Mouse (Mus musculus) midbrain, embryonic 16.5 days (tissue): ENCODE data around the gene Tekt1. TPM values are rescaled to one million over a fixed set of nuclear protein-coding genes. Genes with fewer than 3 reads are reported as not detected.

Experiments
- ATAC-seq: fragments of 200-750 bp; cut with Nextera tagmentation; 2 replicates; pipeline ENCODE4 v1.8.0; 2017; ENCODE audit warnings: moderate TSS enrichment
- H3K27ac ChIP-seq: fragments of 300-500 bp; sonication (generic); 2 replicates; pipeline ENCODE4 v1.5.1; 2014; ENCODE audit warnings: mild to moderate bottlenecking, low read length, mixed read lengths
- H3K27me3 ChIP-seq: fragments of 300-500 bp; sonication (generic); 2 replicates; pipeline ENCODE4 v1.6.1; 2014; ENCODE audit warnings: low read depth, low read length, mixed read lengths; ENCODE audit not compliant: control insufficient read depth, insufficient read depth
- H3K36me3 ChIP-seq: fragments of 300-500 bp; sonication (generic); 2 replicates; pipeline ENCODE4 v1.6.1; 2014; ENCODE audit warnings: mild to moderate bottlenecking, low read length, moderate library complexity, mixed read lengths; ENCODE audit not compliant: control insufficient read depth, insufficient read depth
- H3K4me1 ChIP-seq: fragments of 300-500 bp; sonication (generic); 2 replicates; pipeline ENCODE4 v1.6.1; 2014; ENCODE audit warnings: mild to moderate bottlenecking, low read length, mixed read lengths; ENCODE audit not compliant: control insufficient read depth, insufficient read depth
- H3K4me2 ChIP-seq: fragments of 300-500 bp; sonication (generic); 2 replicates; pipeline ENCODE4 v1.6.1; 2014; ENCODE audit warnings: mild to moderate bottlenecking, low read length, mixed read lengths
- H3K4me3 ChIP-seq: fragments of 300-500 bp; sonication (generic); 2 replicates; pipeline ENCODE4 v1.5.1; 2014; ENCODE audit warnings: low read depth, mild to moderate bottlenecking, low read length, moderate library complexity, mixed read lengths
- H3K9ac ChIP-seq: fragments of 300-500 bp; sonication (generic); 2 replicates; pipeline ENCODE4 v1.6.1; 2014; ENCODE audit warnings: low read depth, low read length, mixed read lengths
- H3K9me3 ChIP-seq: fragments of 300-500 bp; sonication (generic); replicated peaks from 2 replicates; pipeline ENCODE4 v1.6.1; 2014; ENCODE audit warnings: mild to moderate bottlenecking, low read length, mixed read lengths; ENCODE audit not compliant: control insufficient read depth, poor library complexity, severe bottlenecking
- WGBS: fragments of 180-500 bp; shearing (Covaris S2); extraction: QIAGEN DNeasy Blood & Tissue Kit; methylation state at CpG from one replicate; pipeline ENCODE4 v1.1.7; 2014; 5-methylcytosine and 5-hydroxymethylcytosine counted together
- microRNA-seq: library from miRNA; unstranded; fragments of <30 nt; microRNA quantifications from one replicate; pipeline ENCODE4, GENCODE M21; 2017
- polyA plus RNA-seq: library from polyadenylated mRNA; unstranded; fragments of >200 nt; fragmentation: Nextera tagmentation; extraction: Ambion mirVana; gene quantifications from 2 replicates; pipeline ENCODE4 v1.2.1, GENCODE M21; 2015

Gene Tekt1
- polyA plus RNA-seq, 1 experiment from 2014 or later = 11.1 TPM

DNA sequence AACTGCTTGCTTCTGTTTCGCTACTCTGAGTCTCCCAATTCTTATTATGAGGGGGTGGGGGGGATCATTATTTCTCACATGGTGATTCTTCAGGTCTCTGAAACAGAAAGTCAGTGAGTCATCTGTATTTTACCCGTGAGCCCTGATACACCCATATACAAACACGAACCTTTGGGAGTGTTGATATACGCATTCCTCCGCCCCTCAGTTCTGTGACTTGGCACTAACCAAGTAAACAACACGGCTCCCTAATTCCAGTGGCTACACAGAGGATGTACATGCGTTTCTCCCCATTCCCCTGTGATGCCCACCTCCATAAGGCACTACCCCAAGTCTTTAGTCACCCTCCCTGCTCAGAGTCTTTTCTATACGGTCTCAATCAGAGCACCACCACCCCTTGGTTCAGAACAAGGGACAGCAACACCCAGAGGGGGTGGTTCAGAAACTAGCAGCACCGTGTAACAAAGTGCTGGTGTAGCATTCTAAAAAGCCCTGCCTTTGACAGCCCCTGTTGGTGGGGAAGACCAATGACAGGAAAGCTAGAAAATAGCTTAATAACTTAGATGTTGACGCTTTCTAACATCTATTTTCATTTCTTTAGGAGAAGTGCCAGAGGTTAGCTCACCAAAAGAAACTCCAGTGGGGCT, 50.8 kb downstream of the Tekt1 start:
- no peak for ATAC-seq
- 88% methylated on average over 10 of the region's 10 CpGs for WGBS
- no peaks in the 10 kb centered on the region for H3K9me3 ChIP-seq
- no peaks in the 10 kb centered on the region for H3K36me3 ChIP-seq
- no peak overlapping the region for H3K27ac ChIP-seq
- no peak overlapping the region for H3K9ac ChIP-seq
- no peak overlapping the region for H3K4me2 ChIP-seq
- no peak overlapping the region for H3K4me3 ChIP-seq
- 0 out of 2 replicates have a peak, but pooled peaks cover 2% of the 10 kb centered on the region for H3K4me1 ChIP-seq
- peaks cover 12% of the 10 kb centered on the region for H3K27me3 ChIP-seq

DNA sequence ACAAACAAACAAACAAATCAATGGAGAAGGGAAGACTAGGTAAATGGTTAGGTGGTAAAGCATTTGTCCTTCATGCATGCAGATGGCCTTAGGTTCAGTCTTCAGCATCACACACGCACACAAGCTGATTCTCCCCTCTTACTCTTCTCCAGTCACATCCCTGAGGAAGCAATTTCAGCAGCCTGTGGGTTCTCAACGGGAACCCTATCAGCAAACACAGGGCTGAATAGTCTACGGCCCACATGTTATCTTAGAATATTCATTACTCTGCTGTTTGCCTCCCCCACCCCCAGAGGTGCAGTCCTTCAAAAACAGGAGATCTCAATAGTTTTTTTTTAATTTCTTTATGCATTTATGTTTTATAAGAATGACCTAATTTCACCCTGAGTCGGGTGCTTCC, 51.8 kb downstream of the Tekt1 start:
- Histone ChIP-seq H3K4me3 (no peak overlapping the region), H3K4me2 (no peak overlapping the region), H3K9ac (no peak overlapping the region), H3K36me3 (no peaks in the 10 kb centered on the region), H3K27me3 (peaks cover 12% of the 10 kb centered on the region), H3K9me3 (no peaks in the 10 kb centered on the region), H3K4me1 (0 out of 2 replicates have a peak, but pooled peaks cover 2% of the 10 kb centered on the region), H3K27ac (no peak overlapping the region)
- 82% methylated on average over 4 of the region's 4 CpGs for WGBS
- no peak for ATAC-seq

DNA sequence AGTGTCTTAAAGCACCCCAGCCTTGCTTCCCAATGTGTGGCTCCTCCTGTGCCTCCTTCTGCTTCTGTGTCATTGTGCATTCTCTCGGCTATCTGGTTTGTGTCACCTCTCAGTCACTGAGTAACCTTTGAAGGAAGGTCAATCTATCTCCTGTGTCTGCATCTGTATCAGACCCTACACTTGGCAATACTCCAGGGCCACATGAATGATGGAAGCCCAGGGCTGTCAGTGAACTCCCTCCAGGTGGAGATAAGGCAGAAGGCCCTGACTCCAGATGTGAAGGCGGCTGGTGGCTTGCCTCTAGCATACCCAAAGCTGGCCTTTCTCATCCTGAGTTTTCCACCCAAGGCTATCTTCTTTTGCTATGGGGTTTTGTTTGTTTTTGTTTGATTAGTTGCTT, 53.3 kb downstream of the Tekt1 start:
- 87% methylated on average over 2 of the region's 2 CpGs for WGBS
- no peak for ATAC-seq
- Histone ChIP-seq H3K27ac (no peak overlapping the region), H3K4me2 (no peak overlapping the region), H3K27me3 (no peaks in the 10 kb centered on the region), H3K4me3 (no peak overlapping the region), H3K9ac (no peak overlapping the region), H3K36me3 (no peaks in the 10 kb centered on the region), H3K4me1 (no peaks in the 10 kb centered on the region), H3K9me3 (no peaks in the 10 kb centered on the region)

DNA sequence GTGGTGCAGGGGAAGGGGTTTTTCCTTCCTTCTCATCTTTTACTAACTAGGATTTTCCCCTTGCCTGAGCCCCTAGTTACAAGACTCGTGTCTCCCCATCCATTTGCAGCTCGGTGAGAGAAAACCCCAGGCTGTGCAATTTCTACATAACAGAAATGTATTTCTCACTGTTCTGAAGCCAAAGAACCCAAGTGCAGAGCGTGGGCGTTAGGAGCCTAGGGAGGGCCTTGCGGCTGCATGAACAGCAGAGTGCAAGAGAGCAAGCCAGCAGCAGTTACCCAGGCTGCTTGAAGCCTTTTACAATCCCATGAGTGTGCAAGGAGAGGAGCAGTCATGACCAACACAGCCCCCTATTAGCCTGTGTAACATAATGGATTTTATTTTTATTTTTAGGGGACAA, 54.8 kb downstream of the Tekt1 start:
- no peak for ATAC-seq
- H3K4me1 ChIP-seq = no peaks in the 10 kb centered on the region
- H3K4me2 ChIP-seq = no peak overlapping the region
- no peak overlapping the region for H3K27ac ChIP-seq
- H3K36me3 ChIP-seq = no peaks in the 10 kb centered on the region
- no peak overlapping the region for H3K4me3 ChIP-seq
- 84% methylated on average over 5 of the region's 5 CpGs for WGBS
- H3K27me3 ChIP-seq = no peaks in the 10 kb centered on the region
- no peaks in the 10 kb centered on the region for H3K9me3 ChIP-seq
- no peak overlapping the region for H3K9ac ChIP-seq

DNA sequence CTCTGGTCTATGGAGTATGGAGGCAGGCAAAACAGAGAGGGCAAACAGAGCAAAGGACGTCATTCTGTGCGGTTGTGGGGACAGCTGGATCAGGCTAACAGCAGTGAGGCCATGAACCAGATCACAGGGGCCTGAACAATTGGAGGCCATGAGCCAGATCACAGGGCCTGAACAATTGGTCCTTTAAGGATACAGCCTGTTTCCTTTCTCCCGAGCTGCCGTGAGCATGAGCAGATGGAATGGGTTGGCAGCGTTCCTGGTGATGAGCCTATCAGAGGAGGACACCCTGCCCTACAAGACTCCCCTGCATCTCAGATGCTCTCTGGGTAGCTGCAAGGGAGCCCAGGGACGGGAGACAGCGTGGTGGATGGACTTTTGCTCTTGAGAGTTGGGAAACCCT, 60.0 kb downstream of the Tekt1 start:
- H3K36me3 ChIP-seq = no peaks in the 10 kb centered on the region
- H3K4me1 ChIP-seq = no peaks in the 10 kb centered on the region
- 78% methylated on average over 7 of the region's 7 CpGs for WGBS
- no peak overlapping the region for H3K9ac ChIP-seq
- H3K27ac ChIP-seq = no peak overlapping the region
- H3K4me3 ChIP-seq = no peak overlapping the region
- ATAC-seq = no peak
- no peaks in the 10 kb centered on the region for H3K9me3 ChIP-seq
- H3K4me2 ChIP-seq = no peak overlapping the region
- no peaks in the 10 kb centered on the region for H3K27me3 ChIP-seq

DNA sequence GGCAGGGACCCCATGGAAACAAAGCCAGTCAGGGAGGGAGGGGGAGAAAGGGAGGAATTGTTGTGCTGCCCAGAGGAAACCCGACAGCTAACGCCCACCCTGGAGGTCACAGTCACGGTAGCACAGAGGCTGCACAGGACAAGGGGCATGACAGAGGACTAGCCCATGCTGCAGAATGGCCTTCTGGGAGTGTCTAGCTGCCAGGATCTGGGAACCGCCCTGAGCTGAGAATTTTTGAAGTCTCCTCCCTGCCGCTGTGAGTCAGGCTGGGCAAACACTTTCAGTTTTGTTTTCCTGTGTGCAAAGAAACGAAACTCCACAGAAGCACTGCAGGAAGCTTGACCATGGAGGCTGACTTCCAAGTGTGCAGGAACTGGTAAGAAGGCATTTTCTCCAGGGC, 60.9 kb downstream of the Tekt1 start, which contains the start of gene Xaf1:
Gene Xaf1 (plus strand): TSS at position 296 of the 400 bp plus-strand sequence.
- H3K27ac ChIP-seq = no peak within 1 kb of the TSS
- no peak within 1 kb of the TSS for H3K4me3 ChIP-seq
- H3K4me2 ChIP-seq = 0 out of 2 replicates have a peak within 1 kb of the TSS, but pooled peaks have one; percentile 2

More for the DNA sequence above, 60.9 kb downstream of the Tekt1 start, which contains the start of gene Xaf1:
- WGBS = 22% methylated on average over 6 of the region's 6 CpGs
- Histone ChIP-seq H3K9ac (no peak within 1 kb of the TSS), H3K27me3 (no peaks in the 10 kb centered on the region), H3K9me3 (no peaks in the 10 kb centered on the region), H3K4me1 (no peaks in the 10 kb centered on the region), H3K36me3 (no peaks in the 10 kb centered on the region)
- ATAC-seq = no peak

Small RNAs within 50 kb of the gene (microRNA-seq; reads per million reads assigned to microRNA genes)
- gene Mir6338 = not detected

Other genes starting within 250 kb of the Tekt1 start
- gene Pitpnm3, start 226.7 kb downstream of the Tekt1 start, polyA plus RNA-seq = 5.4 and 6.1 TPM in 2 replicates
- gene Gm43951, start 155.6 kb downstream of the Tekt1 start, polyA plus RNA-seq = 1.7 and 1.9 TPM in 2 replicates
- gene 4933427D14Rik, start 155.0 kb downstream of the Tekt1 start, polyA plus RNA-seq = 18.4 and 26.0 TPM in 2 replicates
- gene Txndc17, start 154.9 kb downstream of the Tekt1 start, polyA plus RNA-seq = 137 and 145 TPM in 2 replicates
- gene Med31, start 146.8 kb downstream of the Tekt1 start, polyA plus RNA-seq = 53.2 and 55.9 TPM in 2 replicates
- gene Slc13a5, start 95.2 kb downstream of the Tekt1 start, polyA plus RNA-seq = 2.5 and 2.6 TPM in 2 replicates
- gene Xaf1, start 60.8 kb downstream of the Tekt1 start, polyA plus RNA-seq = 1.0 and 2.2 TPM in 2 replicates
- not detected in 2 replicates for gene Fbxo39, start 48.0 kb downstream of the Tekt1 start, polyA plus RNA-seq
- gene Smtnl2, start 49.3 kb upstream of the Tekt1 start, polyA plus RNA-seq = 10.3 and 12.2 TPM in 2 replicates
- gene Ggt6, start 73.1 kb upstream of the Tekt1 start, polyA plus RNA-seq = not detected in 2 replicates
- 61.1 and 67.6 TPM in 2 replicates for gene Mybbp1a, start 78.9 kb upstream of the Tekt1 start, polyA plus RNA-seq
- 6.8 and 8.4 TPM in 2 replicates for gene Spns2, start 127.5 kb upstream of the Tekt1 start, polyA plus RNA-seq
- 0.17 TPM in 1 of 2 replicates, not detected in the other for gene Spns3, start 188.1 kb upstream of the Tekt1 start, polyA plus RNA-seq
- 78.6 and 91.2 TPM in 2 replicates for gene Ube2g1, start 244.8 kb upstream of the Tekt1 start, polyA plus RNA-seq